In the genomic region with DNA sequence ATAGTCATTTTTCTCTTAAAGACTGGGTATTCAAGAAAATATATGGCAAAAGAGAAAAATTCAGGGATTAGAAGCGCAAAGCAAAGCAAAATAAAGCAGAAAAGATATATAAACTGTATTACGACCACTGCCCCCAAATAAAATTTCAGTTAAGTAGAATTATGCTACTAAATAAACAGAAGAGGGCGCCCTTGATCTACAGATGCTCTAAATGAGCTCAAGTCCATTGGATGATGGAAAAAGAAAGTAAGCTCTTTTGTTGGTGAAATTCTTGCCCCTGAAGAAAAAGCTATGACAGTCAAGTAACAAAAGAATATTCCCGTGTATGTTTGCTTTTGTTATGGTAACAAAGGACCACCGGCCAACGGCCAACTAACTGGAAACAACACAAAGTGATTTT, we compare ENCODE assay signal across 10 mouse cellular contexts.
A peak's percentile ranks its signal among the peaks of the same experiment; 100 is the strongest.
DNase-seq lines count a peak whose midpoint lies in the region; ATAC-seq and TF ChIP-seq lines count a peak whose summit lies in the region.
"Had no signal": no experiment of that assay in that cellular context is flagged by ENCODE, and none has a peak within 500 bp of the region (broad histone marks: within the 10 kb centered on the region; RNA-seq: fewer than 3 reads in every experiment).

No protein-coding gene starts in this region.

- H3K36me3 ChIP-seq in limb, embryonic 14.5 days (ENCODE audit: control insufficient read depth, insufficient read depth, low read length), result no peaks in the 10 kb centered on the region
- H3K36me3 ChIP-seq in limb, embryonic 10.5 days, result no peaks in the 10 kb centered on the region
- H3K36me3 ChIP-seq: embryonic facial prominence, embryonic 12.5 days; stomach, embryonic 15.5 days had no signal

- H3K27ac ChIP-seq in limb, embryonic 14.5 days (replicated peaks; ENCODE audit: low read depth, low read length), result no peak overlapping the region
- no peak overlapping the region for H3K27ac ChIP-seq in limb, embryonic 10.5 days
- H3K27ac ChIP-seq: embryonic facial prominence, embryonic 12.5 days; stomach, embryonic 15.5 days had no signal

- WGBS in limb, embryonic 14.5 days, result 33% methylated on average over 6 of the region's 6 CpGs
- WGBS in limb, embryonic 10.5 days, result 38% methylated on average over 6 of the region's 6 CpGs

- no peak overlapping the region for H3K4me3 ChIP-seq in limb, embryonic 14.5 days (replicated peaks; ENCODE audit: low read length)
- no peak overlapping the region for H3K4me3 ChIP-seq in limb, embryonic 10.5 days
- H3K4me3 ChIP-seq: embryonic facial prominence, embryonic 12.5 days; megakaryocyte, embryonic 14.5 days; stomach, embryonic 15.5 days had no signal

- no peaks in the 10 kb centered on the region for H3K27me3 ChIP-seq in limb, embryonic 14.5 days (ENCODE audit: control insufficient read depth, insufficient read depth, low read length)
- peaks cover 24% of the 10 kb centered on the region; the same call in 1 of the 2 replicates for H3K27me3 ChIP-seq in limb, embryonic 10.5 days (ENCODE audit: low read depth, poor library complexity, severe bottlenecking)
- H3K27me3 ChIP-seq: embryonic facial prominence, embryonic 12.5 days; stomach, embryonic 15.5 days had no signal

- peak; percentile 93 for DNase-seq in limb, embryonic 14.5 days (ENCODE audit: low spot score)
- DNase-seq in limb, embryonic 10.5 days (ENCODE audit: low spot score), result no peak
- peak; percentile 36 for DNase-seq in ES-CJ7 (ENCODE audit: low read depth, low spot score)
- DNase-seq in adipocyte (ENCODE audit: low spot score), result peak; percentile 61
- DNase-seq in mesoderm, embryonic 11.5 days (ENCODE audit: low read depth, low spot score), result peak; percentile 53
- no peak for DNase-seq in cerebellum, adult 8-10 months
- no peak for DNase-seq in left cerebral cortex, adult 11 months (ENCODE audit: low spot score)

- no peak overlapping the region for H3K9ac ChIP-seq in limb, embryonic 14.5 days (ENCODE audit: low read depth, low read length, severe bottlenecking)
- H3K9ac ChIP-seq: embryonic facial prominence, embryonic 12.5 days; stomach, embryonic 15.5 days had no signal

- H3K9me3 ChIP-seq in limb, embryonic 14.5 days (ENCODE audit: control insufficient read depth, low read length), result no peaks in the 10 kb centered on the region
- no peaks in the 10 kb centered on the region for H3K9me3 ChIP-seq in limb, embryonic 10.5 days (replicated peaks)
- H3K9me3 ChIP-seq: embryonic facial prominence, embryonic 12.5 days; megakaryocyte, embryonic 14.5 days; stomach, embryonic 15.5 days had no signal

- no peak for ATAC-seq in limb, embryonic 14.5 days (ENCODE audit: low FRiP score, low read depth)

- H3K4me2 ChIP-seq in limb, embryonic 14.5 days (replicated peaks; ENCODE audit: low read depth, low read length, severe bottlenecking), result no peak overlapping the region
- H3K4me2 ChIP-seq: embryonic facial prominence, embryonic 12.5 days; stomach, embryonic 15.5 days had no signal

- no peaks in the 10 kb centered on the region for H3K4me1 ChIP-seq in limb, embryonic 14.5 days (ENCODE audit: control insufficient read depth, insufficient read depth, low read length)
- H3K4me1 ChIP-seq in limb, embryonic 10.5 days, result no peaks in the 10 kb centered on the region
- H3K4me1 ChIP-seq: embryonic facial prominence, embryonic 12.5 days; megakaryocyte, embryonic 14.5 days; stomach, embryonic 15.5 days had no signal

- TF ChIP-seq POLR2A in limb, embryonic 14.5 days (IDR thresholded peaks at IDR 0.05; ENCODE audit: borderline replicate concordance, extremely low read depth, insufficient read depth, insufficient read length), result no peak

Comparison
In these comparisons a context has a peak if more than half of its experiments do, and no peak if none do; other contexts are left out.
1. DNase-seq: peak in limb, embryonic 14.5 days (single experiment), ES-CJ7 (single experiment), adipocyte (single experiment) and mesoderm, embryonic 11.5 days (single experiment); none in limb, embryonic 10.5 days (single experiment), cerebellum, adult 8-10 months (single experiment) and left cerebral cortex, adult 11 months (single experiment).